29 mouse cellular contexts compared by ENCODE assay signal in genomic region chr19:25436175-25436574, GRCm38 (mm10).
DNase-seq lines count a peak whose midpoint lies in the region; ATAC-seq lines count a peak whose summit lies in the region.
"Had no signal": no experiment of that assay in that cellular context is flagged by ENCODE, and none has a peak within 500 bp of the region (broad histone marks: within the 10 kb centered on the region; RNA-seq: fewer than 3 reads in every experiment).

No protein-coding gene starts in this region.

- ATAC-seq in heart, embryonic 11.5 days (replicated peaks; ENCODE audit: insufficient number of reproducible peaks, low FRiP score, low TSS enrichment), result no peak
- peak; percentile 48; the same call in 1 of the 2 replicates for ATAC-seq in hindbrain, embryonic 16.5 days
- no peak for ATAC-seq in hindbrain, embryonic 12.5 days (ENCODE audit: low FRiP score)
- no peak for ATAC-seq in neural tube, embryonic 15.5 days (ENCODE audit: low FRiP score)
- ATAC-seq: activated CD4-positive, CD25-positive, alpha-beta regulatory T cell, adult 4 months; forebrain, embryonic 16.5 days had no signal

- 58% methylated on average over 4 of the region's 4 CpGs for WGBS in heart, embryonic 10.5 days
- WGBS in heart, embryonic 11.5 days (ENCODE audit: insufficient replicate concordance), result 70% methylated on average over 4 of the region's 4 CpGs
- 43% methylated on average over 4 of the region's 4 CpGs for WGBS in hindbrain, embryonic 16.5 days
- WGBS in hindbrain, embryonic 12.5 days, result 64% methylated on average over 4 of the region's 4 CpGs
- 40% methylated on average over 4 of the region's 4 CpGs for WGBS in neural tube, embryonic 15.5 days

- no peaks in the 10 kb centered on the region for H3K9me3 ChIP-seq in heart, embryonic 10.5 days
- H3K9me3 ChIP-seq in heart, embryonic 11.5 days (replicated peaks; ENCODE audit: control insufficient read depth, low read length), result no peaks in the 10 kb centered on the region
- no peaks in the 10 kb centered on the region for H3K9me3 ChIP-seq in hindbrain, embryonic 16.5 days (ENCODE audit: control insufficient read depth, low read length)
- H3K9me3 ChIP-seq in hindbrain, embryonic 12.5 days (replicated peaks), result no peaks in the 10 kb centered on the region
- no peaks in the 10 kb centered on the region for H3K9me3 ChIP-seq in neural tube, embryonic 15.5 days (replicated peaks)
- H3K9me3 ChIP-seq: forebrain, embryonic 10.5 days; kidney, embryonic 15.5 days; limb, embryonic 13.5 days; lung, embryonic 15.5 days; midbrain, embryonic 12.5 days; neural tube, embryonic 12.5 days had no signal

- peaks cover 4% of the 10 kb centered on the region; the same call in 1 of the 2 replicates for H3K4me1 ChIP-seq in heart, embryonic 10.5 days
- H3K4me1 ChIP-seq in heart, embryonic 11.5 days (ENCODE audit: control insufficient read depth, insufficient read depth, low read length), result no peaks in the 10 kb centered on the region
- peaks cover 5% of the 10 kb centered on the region; the same call in 1 of the 2 replicates for H3K4me1 ChIP-seq in hindbrain, embryonic 16.5 days (ENCODE audit: control insufficient read depth, insufficient read depth, low read depth, low read length)
- H3K4me1 ChIP-seq in hindbrain, embryonic 12.5 days, result 0 out of 2 replicates have a peak, but pooled peaks cover 14% of the 10 kb centered on the region
- H3K4me1 ChIP-seq in neural tube, embryonic 15.5 days, result peaks cover 10% of the 10 kb centered on the region; the same call in 1 of the 2 replicates

- H3K4me3 ChIP-seq in heart, embryonic 10.5 days, result no peak overlapping the region
- no peak overlapping the region for H3K4me3 ChIP-seq in heart, embryonic 11.5 days (ENCODE audit: low read depth, low read length)
- H3K4me3 ChIP-seq in hindbrain, embryonic 16.5 days (ENCODE audit: low read length), result no peak overlapping the region
- H3K4me3 ChIP-seq in hindbrain, embryonic 12.5 days, result no peak overlapping the region
- no peak overlapping the region for H3K4me3 ChIP-seq in neural tube, embryonic 15.5 days (replicated peaks)
- H3K4me3 ChIP-seq: forebrain, embryonic 10.5 days; kidney, embryonic 15.5 days; limb, embryonic 13.5 days; lung, embryonic 15.5 days; midbrain, embryonic 12.5 days; neural tube, embryonic 12.5 days had no signal

- 0 out of 2 replicates have a peak overlapping the region, but pooled peaks have one; percentile 33 for H3K27ac ChIP-seq in heart, embryonic 10.5 days
- no peak overlapping the region for H3K27ac ChIP-seq in heart, embryonic 11.5 days (ENCODE audit: low read depth, low read length)
- no peak overlapping the region for H3K27ac ChIP-seq in hindbrain, embryonic 16.5 days (ENCODE audit: low read depth, low read length)
- H3K27ac ChIP-seq in hindbrain, embryonic 12.5 days, result no peak overlapping the region
- H3K27ac ChIP-seq in neural tube, embryonic 15.5 days (replicated peaks), result peak overlapping the region; percentile 37; the same call in 1 of the 2 replicates
- H3K27ac ChIP-seq: forebrain, embryonic 10.5 days; hindbrain, embryonic 14.5 days; lung, embryonic 15.5 days; midbrain, embryonic 12.5 days; neural tube, embryonic 12.5 days had no signal

- peaks cover 42% of the 10 kb centered on the region for H3K36me3 ChIP-seq in heart, embryonic 10.5 days
- peaks cover 12% of the 10 kb centered on the region for H3K36me3 ChIP-seq in heart, embryonic 11.5 days (ENCODE audit: control insufficient read depth, insufficient read depth, low read length)
- peaks cover 2% of the 10 kb centered on the region; the same call in 1 of the 2 replicates for H3K36me3 ChIP-seq in hindbrain, embryonic 16.5 days (ENCODE audit: control insufficient read depth, insufficient read depth, low read length)
- H3K36me3 ChIP-seq in hindbrain, embryonic 12.5 days, result no peaks in the 10 kb centered on the region
- H3K36me3 ChIP-seq in neural tube, embryonic 15.5 days, result no peaks in the 10 kb centered on the region

- no peak overlapping the region for H3K9ac ChIP-seq in heart, embryonic 11.5 days (ENCODE audit: low read depth, low read length)
- no peak overlapping the region for H3K9ac ChIP-seq in hindbrain, embryonic 16.5 days (ENCODE audit: low read depth, low read length)
- H3K9ac ChIP-seq in hindbrain, embryonic 12.5 days, result no peak overlapping the region
- H3K9ac ChIP-seq in neural tube, embryonic 15.5 days (replicated peaks), result no peak overlapping the region
- H3K9ac ChIP-seq: hindbrain, embryonic 14.5 days; kidney, embryonic 15.5 days; limb, embryonic 13.5 days; lung, embryonic 15.5 days; midbrain, embryonic 12.5 days; neural tube, embryonic 12.5 days had no signal

- H3K27me3 ChIP-seq in heart, embryonic 10.5 days (ENCODE audit: insufficient read depth, poor library complexity, severe bottlenecking), result no peaks in the 10 kb centered on the region
- no peaks in the 10 kb centered on the region for H3K27me3 ChIP-seq in heart, embryonic 11.5 days (ENCODE audit: control insufficient read depth, insufficient read depth, low read length)
- H3K27me3 ChIP-seq in hindbrain, embryonic 16.5 days (replicated peaks; ENCODE audit: control insufficient read depth, insufficient read depth, low read length), result no peaks in the 10 kb centered on the region
- H3K27me3 ChIP-seq in hindbrain, embryonic 12.5 days, result no peaks in the 10 kb centered on the region
- no peaks in the 10 kb centered on the region for H3K27me3 ChIP-seq in neural tube, embryonic 15.5 days (replicated peaks)
- H3K27me3 ChIP-seq: CH12.LX; kidney, embryonic 15.5 days; limb, embryonic 13.5 days; neural tube, embryonic 12.5 days had no signal

- no peak overlapping the region for H3K4me2 ChIP-seq in heart, embryonic 11.5 days
- H3K4me2 ChIP-seq in hindbrain, embryonic 16.5 days (ENCODE audit: low read length), result no peak overlapping the region
- no peak overlapping the region for H3K4me2 ChIP-seq in hindbrain, embryonic 12.5 days (replicated peaks)
- no peak overlapping the region for H3K4me2 ChIP-seq in neural tube, embryonic 15.5 days
- H3K4me2 ChIP-seq: hindbrain, embryonic 14.5 days; kidney, embryonic 15.5 days; limb, embryonic 13.5 days; liver, embryonic 11.5 days; lung, embryonic 15.5 days; midbrain, embryonic 12.5 days; neural tube, embryonic 12.5 days had no signal

- no peak for DNase-seq in heart, embryonic 10.5 days (ENCODE audit: low spot score)
- DNase-seq in neural tube, embryonic 10.5 days (ENCODE audit: extremely low spot score, low spot score), result no peak
- DNase-seq in cerebellum, postnatal 14 days, result no peak
- DNase-seq: adrenal gland, adult 2 months; adrenal gland, postnatal 36 days; B cell, adult 2 months; cerebellum, adult 2 months; cerebellum, postnatal 25 days; gastrocnemius, postnatal 10 days; kidney, adult 18-20 months; lung, postnatal 36 days; retina, postnatal 1 day; right cerebral cortex, postnatal 14 days; thymus, postnatal 4 days had no signal

Comparison
In these comparisons a context has a peak if more than half of its experiments do, and no peak if none do; other contexts are left out.
1. H3K27ac ChIP-seq: peak in heart, embryonic 10.5 days (single experiment) and neural tube, embryonic 15.5 days (single experiment); none in heart, embryonic 11.5 days (single experiment), hindbrain, embryonic 16.5 days (single experiment) and hindbrain, embryonic 12.5 days (single experiment).